Mouse (Mus musculus): ENCODE results near the gene Kirrel3.

Kirrel3 gene

GRCm38 (mm10) chr9:34824358-34825088 is 338.8 kb downstream of the Kirrel3 start:
- no peak for DNase-seq (ENCODE audit: low read depth, low spot score)

GRCm38 (mm10) chr9:34825089-34825400 is 339.4 kb downstream of the Kirrel3 start:
- no peak for DNase-seq (ENCODE audit: low read depth, low spot score)

GRCm38 (mm10) chr9:34825402-34826008 is 339.8 kb downstream of the Kirrel3 start:
- DNase-seq (ENCODE audit: low read depth, low spot score) = no peak

GRCm38 (mm10) chr9:34830696-34831095 is 345.0 kb downstream of the Kirrel3 start:
- DNase-seq (ENCODE audit: low read depth, low spot score) = no peak

GRCm38 (mm10) chr9:34836801-34837200 is 351.1 kb downstream of the Kirrel3 start:
- DNase-seq (ENCODE audit: low read depth, low spot score) = no peak

GRCm38 (mm10) chr9:34837700-34838462 is 352.2 kb downstream of the Kirrel3 start:
- peak; percentile 4 for DNase-seq (ENCODE audit: low read depth, low spot score)

- no peak for DNase-seq (ENCODE audit: low read depth, low spot score)
Observed at GRCm38 (mm10) chr9:34843275-34843965, 357.7 kb downstream of the Kirrel3 start.

- no peak for DNase-seq (ENCODE audit: low read depth, low spot score)
Observed at GRCm38 (mm10) chr9:34846440-34846839, 360.7 kb downstream of the Kirrel3 start.

GRCm38 (mm10) chr9:34847664-34848063 is 362.0 kb downstream of the Kirrel3 start:
- DNase-seq (ENCODE audit: low read depth, low spot score) = no peak

GRCm38 (mm10) chr9:34851136-34851535 is 365.4 kb downstream of the Kirrel3 start:
- no peak for DNase-seq (ENCODE audit: low read depth, low spot score)

- no peak for DNase-seq (ENCODE audit: low read depth, low spot score)
Observed at GRCm38 (mm10) chr9:34857575-34857974, 371.9 kb downstream of the Kirrel3 start.

GRCm38 (mm10) chr9:34858071-34858470 is 372.4 kb downstream of the Kirrel3 start:
- no peak for DNase-seq (ENCODE audit: low read depth, low spot score)

GRCm38 (mm10) chr9:34860934-34861333 is 375.2 kb downstream of the Kirrel3 start:
- no peak for DNase-seq (ENCODE audit: low read depth, low spot score)

GRCm38 (mm10) chr9:34861775-34862174 is 376.1 kb downstream of the Kirrel3 start:
- DNase-seq (ENCODE audit: low read depth, low spot score) = peak; percentile 1

GRCm38 (mm10) chr9:34865606-34866005 is 379.9 kb downstream of the Kirrel3 start:
- DNase-seq (ENCODE audit: low read depth, low spot score) = no peak

GRCm38 (mm10) chr9:34871316-34871966 is 385.7 kb downstream of the Kirrel3 start:
- no peak for DNase-seq (ENCODE audit: low read depth, low spot score)

GRCm38 (mm10) chr9:34875238-34875637 is 389.5 kb downstream of the Kirrel3 start:
- DNase-seq (ENCODE audit: low read depth, low spot score) = no peak

GRCm38 (mm10) chr9:34877186-34877585 is 391.5 kb downstream of the Kirrel3 start:
- no peak for DNase-seq (ENCODE audit: low read depth, low spot score)

GRCm38 (mm10) chr9:34877799-34878198 is 392.1 kb downstream of the Kirrel3 start:
- no peak for DNase-seq (ENCODE audit: low read depth, low spot score)

GRCm38 (mm10) chr9:34881750-34882149 is 396.1 kb downstream of the Kirrel3 start:
- DNase-seq (ENCODE audit: low read depth, low spot score) = no peak

GRCm38 (mm10) chr9:34882211-34882610 is 396.5 kb downstream of the Kirrel3 start:
- no peak for DNase-seq (ENCODE audit: low read depth, low spot score)

- DNase-seq (ENCODE audit: low read depth, low spot score) = no peak
Observed at GRCm38 (mm10) chr9:34883122-34883521, 397.4 kb downstream of the Kirrel3 start.
